Mouse (Mus musculus): ENCODE results near the gene Pax7. TPM values are rescaled to one million over a fixed set of nuclear protein-coding genes. Genes with fewer than 3 reads are reported as not detected.

The Pax7 gene
- polyA plus RNA-seq (2012; rRNA removed), result 0.06 and 0.18 TPM in 2 replicates

- DNase-seq, result no peak
- WGBS, result 2% methylated on average over 39 of the region's 41 CpGs
- no peak within 1 kb of the TSS for H3K4me3 ChIP-seq (replicated peaks; ENCODE audit: extremely low read depth, low read depth, low read length)
- no peaks in the 10 kb centered on the region for H3K4me1 ChIP-seq (ENCODE audit: control insufficient read depth, insufficient read depth, low read length)
- no peak for TF ChIP-seq CTCF (IDR thresholded peaks at IDR 0.05; ENCODE audit: insufficient read depth, low read length)
- no peak for TF ChIP-seq POLR2A (IDR thresholded peaks at IDR 0.05; ENCODE audit: borderline replicate concordance, extremely low read depth, low read depth, low read length)
These were observed at the start of gene Pax7 for GRCm38 (mm10) chr4:139833036-139833634. TSS of gene Pax7 (minus strand) at chr4:139833528.

- TF ChIP-seq POLR2A (IDR thresholded peaks at IDR 0.05; ENCODE audit: borderline replicate concordance, extremely low read depth, low read depth, low read length), result no peak
- no peak for TF ChIP-seq CTCF (IDR thresholded peaks at IDR 0.05; ENCODE audit: insufficient read depth, low read length)
- Histone ChIP-seq H3K4me3 (replicated peaks; ENCODE audit: extremely low read depth, low read depth, low read length) (no peak overlapping the region), H3K4me1 (ENCODE audit: control insufficient read depth, insufficient read depth, low read length) (no peaks in the 10 kb centered on the region)
- no peak for DNase-seq
These were observed 48.5 kb upstream of the Pax7 start for GRCm38 (mm10) chr4:139881796-139882195.

GRCm38 (mm10) chr4:139879324-139879723 is 46.0 kb upstream of the Pax7 start:
- Histone ChIP-seq H3K4me3 (replicated peaks; ENCODE audit: extremely low read depth, low read depth, low read length) (no peak overlapping the region), H3K4me1 (ENCODE audit: control insufficient read depth, insufficient read depth, low read length) (no peaks in the 10 kb centered on the region)
- TF ChIP-seq CTCF (IDR thresholded peaks at IDR 0.05; ENCODE audit: insufficient read depth, low read length) (no peak), POLR2A (IDR thresholded peaks at IDR 0.05; ENCODE audit: borderline replicate concordance, extremely low read depth, low read depth, low read length) (no peak)
- WGBS, result 70% methylated on average over 7 of the region's 7 CpGs
- DNase-seq, result no peak

- WGBS, result 71% methylated on average over 4 of the region's 4 CpGs
- Histone ChIP-seq H3K4me3 (replicated peaks; ENCODE audit: extremely low read depth, low read depth, low read length) (no peak overlapping the region), H3K4me1 (ENCODE audit: control insufficient read depth, insufficient read depth, low read length) (no peaks in the 10 kb centered on the region)
- TF ChIP-seq CTCF (IDR thresholded peaks at IDR 0.05; ENCODE audit: insufficient read depth, low read length) (no peak), POLR2A (IDR thresholded peaks at IDR 0.05; ENCODE audit: borderline replicate concordance, extremely low read depth, low read depth, low read length) (no peak)
- DNase-seq, result no peak
These were observed 45.1 kb upstream of the Pax7 start for GRCm38 (mm10) chr4:139878443-139878842.

- Histone ChIP-seq H3K4me3 (replicated peaks; ENCODE audit: extremely low read depth, low read depth, low read length) (no peak overlapping the region), H3K4me1 (ENCODE audit: control insufficient read depth, insufficient read depth, low read length) (no peaks in the 10 kb centered on the region)
- DNase-seq, result peak; percentile 62
- TF ChIP-seq POLR2A (IDR thresholded peaks at IDR 0.05; ENCODE audit: borderline replicate concordance, extremely low read depth, low read depth, low read length) (no peak), CTCF (IDR thresholded peaks at IDR 0.05; ENCODE audit: insufficient read depth, low read length) (peak; percentile 85)
- 10% methylated on average over 4 of the region's 4 CpGs for WGBS
These were observed 43.9 kb upstream of the Pax7 start for GRCm38 (mm10) chr4:139877269-139877668.

- Histone ChIP-seq H3K4me3 (replicated peaks; ENCODE audit: extremely low read depth, low read depth, low read length) (no peak overlapping the region), H3K4me1 (ENCODE audit: control insufficient read depth, insufficient read depth, low read length) (no peaks in the 10 kb centered on the region)
- TF ChIP-seq POLR2A (IDR thresholded peaks at IDR 0.05; ENCODE audit: borderline replicate concordance, extremely low read depth, low read depth, low read length) (no peak), CTCF (IDR thresholded peaks at IDR 0.05; ENCODE audit: insufficient read depth, low read length) (peak; percentile 86)
- 6% methylated on average over 3 of the region's 3 CpGs for WGBS
- DNase-seq, result peak; percentile 29
These were observed 39.3 kb upstream of the Pax7 start for GRCm38 (mm10) chr4:139872595-139872994.

GRCm38 (mm10) chr4:139871699-139872098 is 38.4 kb upstream of the Pax7 start:
- no peak overlapping the region for H3K4me3 ChIP-seq (replicated peaks; ENCODE audit: extremely low read depth, low read depth, low read length)
- TF ChIP-seq POLR2A (IDR thresholded peaks at IDR 0.05; ENCODE audit: borderline replicate concordance, extremely low read depth, low read depth, low read length), result no peak
- TF ChIP-seq CTCF (IDR thresholded peaks at IDR 0.05; ENCODE audit: insufficient read depth, low read length), result no peak
- no peak for DNase-seq
- no peaks in the 10 kb centered on the region for H3K4me1 ChIP-seq (ENCODE audit: control insufficient read depth, insufficient read depth, low read length)
- 24% methylated on average over 12 of the region's 12 CpGs for WGBS

- Histone ChIP-seq H3K4me3 (replicated peaks; ENCODE audit: extremely low read depth, low read depth, low read length) (no peak overlapping the region), H3K4me1 (ENCODE audit: control insufficient read depth, insufficient read depth, low read length) (no peaks in the 10 kb centered on the region)
- WGBS, result 57% methylated on average over 1 of the region's 1 CpGs
- TF ChIP-seq CTCF (IDR thresholded peaks at IDR 0.05; ENCODE audit: insufficient read depth, low read length), result no peak
- no peak for TF ChIP-seq POLR2A (IDR thresholded peaks at IDR 0.05; ENCODE audit: borderline replicate concordance, extremely low read depth, low read depth, low read length)
- no peak for DNase-seq
These were observed 29.9 kb upstream of the Pax7 start for GRCm38 (mm10) chr4:139863218-139863617.

- WGBS, result 3% methylated on average over 13 of the region's 13 CpGs
- TF ChIP-seq CTCF (IDR thresholded peaks at IDR 0.05; ENCODE audit: insufficient read depth, low read length), result peak; percentile 95
- no peak for TF ChIP-seq POLR2A (IDR thresholded peaks at IDR 0.05; ENCODE audit: borderline replicate concordance, extremely low read depth, low read depth, low read length)
These were observed 25.4 kb upstream of the Pax7 start for GRCm38 (mm10) chr4:139858635-139859176.

More at GRCm38 (mm10) chr4:139858635-139859176, 25.4 kb upstream of the Pax7 start:
- Histone ChIP-seq H3K4me3 (replicated peaks; ENCODE audit: extremely low read depth, low read depth, low read length) (no peak overlapping the region), H3K4me1 (ENCODE audit: control insufficient read depth, insufficient read depth, low read length) (no peaks in the 10 kb centered on the region)
- peak; percentile 79 for DNase-seq

All from lung, adult 2 months (tissue).